Mouse (Mus musculus) heart, embryonic 12.5 days (tissue): Measurements from ENCODE around the gene Slc22a8. TPM values are rescaled to one million over a fixed set of nuclear protein-coding genes. Genes with fewer than 3 reads are reported as not detected.

Source experiments
- ATAC-seq: fragments of 200-750 bp; cut with Nextera tagmentation; 2 replicates; pipeline ENCODE4 v1.8.0; 2017; ENCODE audit warnings: moderate TSS enrichment, moderate library complexity; ENCODE audit not compliant: insufficient number of reproducible peaks, low FRiP score
- H3K27ac ChIP-seq: fragments of 300-500 bp; sonication (generic); 2 replicates; pipeline ENCODE4 v1.5.1; 2016; ENCODE audit warnings: mild to moderate bottlenecking, moderate library complexity; ENCODE audit not compliant: poor library complexity, severe bottlenecking
- H3K27me3 ChIP-seq: fragments of 300-500 bp; sonication (generic); replicated peaks from 2 replicates; pipeline ENCODE4 v1.6.1; 2016; ENCODE audit warnings: mild to moderate bottlenecking, moderate library complexity
- H3K36me3 ChIP-seq: fragments of 300-500 bp; sonication (generic); 2 replicates; pipeline ENCODE4 v1.6.1; 2016; ENCODE audit warnings: mild to moderate bottlenecking, moderate library complexity
- H3K4me1 ChIP-seq: fragments of 300-500 bp; sonication (generic); replicated peaks from 2 replicates; pipeline ENCODE4 v1.6.1; 2016; ENCODE audit warnings: mild to moderate bottlenecking
- H3K4me2 ChIP-seq: fragments of 300-500 bp; sonication (generic); 2 replicates; pipeline ENCODE4 v1.6.1; 2016; ENCODE audit warnings: mild to moderate bottlenecking, moderate library complexity
- H3K4me3 ChIP-seq: fragments of 300-500 bp; sonication (generic); 2 replicates; pipeline ENCODE4 v1.5.1; 2016; ENCODE audit warnings: mild to moderate bottlenecking
- H3K9ac ChIP-seq: fragments of 300-500 bp; sonication (generic); 2 replicates; pipeline ENCODE4 v1.6.1; 2016; ENCODE audit warnings: mild to moderate bottlenecking, moderate library complexity
- H3K9me3 ChIP-seq: fragments of 300-500 bp; sonication (generic); replicated peaks from 2 replicates; pipeline ENCODE4 v1.6.1; 2016; ENCODE audit warnings: mild to moderate bottlenecking, moderate library complexity
- WGBS: fragments of 180-500 bp; shearing (Covaris S2); methylation state at CpG from one replicate; pipeline ENCODE4 v1.1.7; 2016; 5-methylcytosine and 5-hydroxymethylcytosine counted together
- polyA plus RNA-seq: library from polyadenylated mRNA; unstranded; fragments of >200 nt; fragmentation: Nextera tagmentation; extraction: Ambion mirVana; gene quantifications from 2 replicates; pipeline ENCODE4 v1.2.1, GENCODE M21; 2016

Slc22a8 gene
- polyA plus RNA-seq, 1 experiment from 2014 or later, result not detected

DNA sequence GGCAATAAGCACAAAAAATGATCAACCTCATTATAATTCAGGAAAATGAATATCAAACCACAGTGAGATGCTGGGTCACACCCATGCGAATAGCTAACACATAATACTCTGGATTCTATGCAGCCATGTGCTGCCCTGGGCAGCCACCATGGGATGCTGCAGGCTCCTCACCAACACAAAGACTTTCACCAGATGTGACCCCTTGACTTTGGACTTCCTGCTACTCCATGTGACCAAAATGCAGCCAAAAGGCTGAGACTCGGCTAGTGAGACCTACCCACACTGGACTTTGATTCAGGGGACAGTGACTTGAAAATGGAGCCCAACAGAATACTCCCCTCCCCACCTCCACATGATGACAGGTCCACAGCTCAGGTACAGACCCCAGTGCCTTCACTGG is 39.2 kb downstream of the Slc22a8 start:
- H3K27ac ChIP-seq, result no peak overlapping the region
- H3K9me3 ChIP-seq, result no peaks in the 10 kb centered on the region; the same call in 1 of the 2 replicates
- H3K4me3 ChIP-seq, result no peak overlapping the region
- no peak for ATAC-seq
- H3K27me3 ChIP-seq, result no peaks in the 10 kb centered on the region; the same call in none of the 2 replicates
- no peaks in the 10 kb centered on the region for H3K4me1 ChIP-seq
- H3K36me3 ChIP-seq, result no peaks in the 10 kb centered on the region
- H3K9ac ChIP-seq, result no peak overlapping the region
- H3K4me2 ChIP-seq, result no peak overlapping the region
- 64% methylated on average over 2 of the region's 2 CpGs for WGBS

DNA sequence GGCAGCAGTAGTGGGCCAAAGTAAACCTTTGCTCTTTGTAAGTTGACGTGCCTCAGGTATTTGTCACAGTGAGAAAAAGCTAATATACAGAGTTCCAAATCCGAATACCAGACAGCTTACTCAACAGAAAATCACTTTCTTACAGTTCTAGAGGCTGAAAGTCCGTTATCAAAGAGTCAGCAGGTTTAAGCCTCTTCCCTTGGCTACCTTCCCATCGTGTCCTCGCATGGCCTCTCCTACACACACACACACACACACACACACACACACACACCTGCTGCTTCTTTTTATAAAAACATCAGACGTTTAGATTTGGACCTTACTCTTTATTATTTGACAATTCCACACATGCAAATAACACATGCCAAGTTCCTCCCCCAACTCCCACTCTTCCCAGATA is 39.8 kb downstream of the Slc22a8 start:
- WGBS, result 71% methylated on average over 6 of the region's 6 CpGs
- Histone ChIP-seq H3K27ac (no peak overlapping the region), H3K9ac (no peak overlapping the region)

DNA sequence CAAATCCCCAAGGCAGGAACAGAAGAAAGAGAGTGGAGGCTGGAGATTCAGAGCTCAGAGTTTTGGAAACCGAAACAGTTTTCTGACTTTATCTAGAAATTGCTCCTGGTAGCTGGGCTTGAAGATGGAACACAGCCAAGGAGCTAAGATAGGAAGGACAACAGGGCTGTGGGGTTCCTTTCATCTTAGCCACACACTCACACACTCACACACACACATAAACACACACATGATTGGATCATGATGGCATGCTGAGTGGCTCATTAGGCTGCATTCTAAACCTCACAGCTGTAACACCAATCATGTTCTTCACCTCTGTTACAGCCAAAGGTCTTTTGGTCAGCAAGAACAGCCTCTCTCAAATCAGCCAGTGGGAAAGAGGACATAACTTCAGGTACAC is 41.0 kb downstream of the Slc22a8 start:
- no peaks in the 10 kb centered on the region for H3K4me1 ChIP-seq
- H3K27ac ChIP-seq, result no peak overlapping the region
- no peak overlapping the region for H3K4me3 ChIP-seq
- H3K9me3 ChIP-seq, result no peaks in the 10 kb centered on the region; the same call in 1 of the 2 replicates
- no peak for ATAC-seq
- WGBS, result 38% methylated on average over 1 of the region's 1 CpGs
- no peaks in the 10 kb centered on the region; the same call in 1 of the 2 replicates for H3K27me3 ChIP-seq
- H3K9ac ChIP-seq, result no peak overlapping the region
- H3K4me2 ChIP-seq, result no peak overlapping the region
- no peaks in the 10 kb centered on the region for H3K36me3 ChIP-seq

More for the DNA sequence above, 39.8 kb downstream of the Slc22a8 start:
- Histone ChIP-seq H3K27me3 (no peaks in the 10 kb centered on the region; the same call in none of the 2 replicates), H3K4me1 (no peaks in the 10 kb centered on the region), H3K36me3 (no peaks in the 10 kb centered on the region), H3K4me2 (no peak overlapping the region), H3K4me3 (no peak overlapping the region), H3K9me3 (no peaks in the 10 kb centered on the region; the same call in 1 of the 2 replicates)
- ATAC-seq, result no peak

DNA sequence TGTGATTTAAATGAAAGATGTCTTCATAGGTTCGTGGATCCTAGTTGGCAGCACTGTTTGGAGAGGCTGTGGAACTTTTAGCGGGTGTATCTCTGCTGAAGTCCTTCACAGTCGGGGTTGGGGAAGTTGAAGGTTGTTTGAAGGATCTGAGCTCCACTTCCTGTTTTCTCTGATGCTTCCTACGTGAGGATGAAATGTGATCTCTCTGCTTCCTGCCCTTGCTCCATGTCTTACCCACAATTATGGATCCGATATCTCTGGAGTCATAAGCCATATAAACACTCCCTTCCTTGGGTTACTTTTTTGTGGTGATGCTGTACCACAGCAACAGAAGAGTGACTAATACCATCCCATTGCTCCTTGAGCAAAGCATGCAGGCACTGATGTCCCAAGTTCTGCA is 51.0 kb downstream of the Slc22a8 start:
- WGBS, result 47% methylated on average over 5 of the region's 5 CpGs
- ATAC-seq, result no peak

DNA sequence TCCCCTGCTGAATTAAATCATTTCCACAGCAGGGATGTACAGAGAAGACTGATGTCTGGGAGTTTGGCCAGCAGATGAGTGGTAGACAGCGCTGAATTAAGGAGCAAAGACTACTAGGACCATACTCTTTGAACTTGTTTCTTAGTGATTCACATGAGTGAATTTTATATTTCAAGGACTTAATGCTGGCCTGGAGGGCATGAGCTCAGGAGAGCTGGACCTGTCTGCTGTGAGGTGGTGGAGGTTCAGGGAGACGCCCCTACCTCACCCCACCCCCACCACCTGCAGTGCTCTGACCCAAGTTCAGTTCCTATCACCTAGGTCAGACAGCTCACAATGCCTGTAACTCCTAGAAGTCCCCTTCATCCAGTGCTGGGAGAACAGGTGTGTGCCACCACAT is 55.3 kb downstream of the Slc22a8 start:
- Histone ChIP-seq H3K36me3 (no peaks in the 10 kb centered on the region), H3K27ac (no peak overlapping the region), H3K4me3 (no peak overlapping the region), H3K27me3 (no peaks in the 10 kb centered on the region), H3K9ac (no peak overlapping the region), H3K4me2 (no peak overlapping the region), H3K9me3 (no peaks in the 10 kb centered on the region), H3K4me1 (0 out of 2 replicates have a peak, but pooled peaks cover 6% of the 10 kb centered on the region)
- ATAC-seq, result no peak
- WGBS, result 67% methylated on average over 2 of the region's 2 CpGs

More for the DNA sequence above, 51.0 kb downstream of the Slc22a8 start:
- H3K4me2 ChIP-seq, result no peak overlapping the region
- 0 out of 2 replicates have a peak, but pooled peaks cover 6% of the 10 kb centered on the region for H3K4me1 ChIP-seq
- no peaks in the 10 kb centered on the region for H3K27me3 ChIP-seq
- H3K36me3 ChIP-seq, result no peaks in the 10 kb centered on the region
- H3K4me3 ChIP-seq, result no peak overlapping the region
- H3K9ac ChIP-seq, result no peak overlapping the region
- no peaks in the 10 kb centered on the region for H3K9me3 ChIP-seq
- H3K27ac ChIP-seq, result no peak overlapping the region

DNA sequence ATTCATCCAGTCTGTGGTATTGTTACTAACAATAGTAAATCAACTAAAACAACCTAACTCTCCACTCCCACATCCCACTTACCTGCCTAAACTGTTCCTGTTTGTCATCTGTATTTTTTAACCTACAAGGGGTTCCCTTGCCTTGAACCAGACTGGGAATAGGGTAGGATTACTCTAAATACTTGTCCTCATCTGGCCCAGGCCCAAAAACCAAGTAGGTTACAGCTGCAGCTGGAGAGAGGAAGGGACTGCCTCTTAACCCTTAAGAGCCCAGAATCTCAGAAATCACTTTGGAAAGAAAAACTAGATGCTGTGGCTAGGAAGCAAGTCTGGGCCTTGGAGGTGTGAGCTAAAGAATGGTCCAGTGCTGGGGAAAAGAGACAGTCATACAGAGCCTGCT is 64.8 kb downstream of the Slc22a8 start:
- no peak overlapping the region for H3K27ac ChIP-seq
- H3K9me3 ChIP-seq, result no peaks in the 10 kb centered on the region
- ATAC-seq, result no peak
- H3K27me3 ChIP-seq, result peaks cover 5% of the 10 kb centered on the region; the same call in 1 of the 2 replicates
- H3K9ac ChIP-seq, result no peak overlapping the region
- H3K4me1 ChIP-seq, result no peaks in the 10 kb centered on the region
- no peak overlapping the region for H3K4me3 ChIP-seq
- H3K4me2 ChIP-seq, result no peak overlapping the region
- no peaks in the 10 kb centered on the region for H3K36me3 ChIP-seq

DNA sequence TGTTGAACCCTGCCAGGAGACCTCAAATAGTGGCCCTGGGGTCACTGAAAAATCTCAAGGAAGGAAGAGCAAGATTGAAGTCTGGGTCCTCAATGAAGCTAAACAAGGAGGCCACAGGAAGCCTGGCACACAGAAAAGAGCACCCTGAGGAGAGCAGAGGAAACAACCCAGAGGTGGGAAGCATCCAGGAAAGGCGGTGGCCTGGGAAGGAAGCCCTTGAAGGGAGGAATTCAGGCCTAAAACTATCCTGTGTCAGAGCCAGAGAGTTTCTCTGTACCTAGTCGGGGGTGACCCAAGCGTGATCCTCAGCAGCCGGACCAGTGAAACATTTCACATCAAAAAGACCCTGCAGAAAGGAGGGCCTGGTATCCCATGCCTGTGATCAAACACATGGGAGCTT is 65.3 kb downstream of the Slc22a8 start:
- no peak overlapping the region for H3K4me2 ChIP-seq
- H3K9ac ChIP-seq, result no peak overlapping the region
- peaks cover 5% of the 10 kb centered on the region; the same call in 1 of the 2 replicates for H3K27me3 ChIP-seq
- ATAC-seq, result no peak
- no peaks in the 10 kb centered on the region for H3K4me1 ChIP-seq
- 63% methylated on average over 4 of the region's 4 CpGs for WGBS
- no peak overlapping the region for H3K27ac ChIP-seq
- no peaks in the 10 kb centered on the region for H3K9me3 ChIP-seq
- H3K4me3 ChIP-seq, result no peak overlapping the region
- no peaks in the 10 kb centered on the region for H3K36me3 ChIP-seq

Other genes with a start within 250 kb of the Slc22a8 start
- gene Slc22a30, start 186.1 kb upstream of the Slc22a8 start, polyA plus RNA-seq, result not detected in 2 replicates
- gene Slc22a6, start 26.8 kb downstream of the Slc22a8 start, polyA plus RNA-seq, result not detected in 2 replicates
- gene Chrm1, start 72.5 kb downstream of the Slc22a8 start, polyA plus RNA-seq, result 0.05 TPM in 1 of 2 replicates, not detected in the other
- 87.6 and 88.9 TPM in 2 replicates for gene Slc3a2, start 132.1 kb downstream of the Slc22a8 start, polyA plus RNA-seq
- 48.9 and 52.9 TPM in 2 replicates for gene Wdr74, start 144.6 kb downstream of the Slc22a8 start, polyA plus RNA-seq
- gene 1700092M07Rik, start 149.5 kb downstream of the Slc22a8 start, polyA plus RNA-seq, result 1.8 and 2.8 TPM in 2 replicates
- 86.1 and 88.1 TPM in 2 replicates for gene Stx5a, start 150.2 kb downstream of the Slc22a8 start, polyA plus RNA-seq
- 135 and 149 TPM in 2 replicates for gene Nxf1, start 165.8 kb downstream of the Slc22a8 start, polyA plus RNA-seq
- gene Tmem223, start 179.7 kb downstream of the Slc22a8 start, polyA plus RNA-seq, result 145 and 146 TPM in 2 replicates
- gene Tmem179b, start 183.2 kb downstream of the Slc22a8 start, polyA plus RNA-seq, result 49.7 and 51.9 TPM in 2 replicates
- 22.5 and 23.3 TPM in 2 replicates for gene Taf6l, start 195.2 kb downstream of the Slc22a8 start, polyA plus RNA-seq
- 137 and 145 TPM in 2 replicates for gene Polr2g, start 207.3 kb downstream of the Slc22a8 start, polyA plus RNA-seq
- gene Zbtb3, start 211.3 kb downstream of the Slc22a8 start, polyA plus RNA-seq, result 3.8 and 4.1 TPM in 2 replicates
- gene Ttc9c, start 228.1 kb downstream of the Slc22a8 start, polyA plus RNA-seq, result 36.3 and 37.0 TPM in 2 replicates
- gene Hnrnpul2, start 228.8 kb downstream of the Slc22a8 start, polyA plus RNA-seq, result 3.8 TPM in 2 replicates
- gene AC129217.1, start 238.5 kb downstream of the Slc22a8 start, polyA plus RNA-seq, result not detected in 2 replicates
- 41.0 and 41.1 TPM in 2 replicates for gene Bscl2, start 246.2 kb downstream of the Slc22a8 start, polyA plus RNA-seq
- 2.5 and 2.9 TPM in 2 replicates for gene Gng3, start 247.9 kb downstream of the Slc22a8 start, polyA plus RNA-seq